Mouse (Mus musculus) monocyte, adult 5-6 weeks (primary cell): ENCODE data around the gene Scyl1. TPM values are rescaled to one million over a fixed set of nuclear protein-coding genes. Genes with fewer than 3 reads are reported as not detected.

Experiments used
- ATAC-seq: fragments of 153-309, 156-312 bp; replicated peaks from 2 replicates; pipeline ENCODE4 v1.8.0; 2017; ENCODE audit warnings: mild to moderate bottlenecking; ENCODE audit not compliant: low TSS enrichment, insufficient number of reproducible peaks, severe bottlenecking, poor library complexity, low FRiP score
- total RNA-seq: library from RNA; stranded (forward); fragments of 200-1000, 200-491, 200-594 nt; gene quantifications from 3 replicates; pipeline ENCODE4 v1.2.3, GENCODE M21; 2017

Scyl1 gene
- total RNA-seq, 1 experiment from 2014 or later: 37.3 TPM

- ATAC-seq: no peak
Observed at GRCm38 (mm10) chr19:5756991-5757636, 14.1 kb downstream of the Scyl1 start.

GRCm38 (mm10) chr19:5756321-5756985 is 14.8 kb downstream of the Scyl1 start:
- no peak for ATAC-seq

GRCm38 (mm10) chr19:5751742-5752141 is 19.5 kb downstream of the Scyl1 start:
- ATAC-seq: no peak

GRCm38 (mm10) chr19:5750951-5751350 is 20.3 kb downstream of the Scyl1 start:
- no peak for ATAC-seq

- ATAC-seq: no peak
Observed at GRCm38 (mm10) chr19:5749476-5749875, 21.7 kb downstream of the Scyl1 start.

- no peak for ATAC-seq
Observed at GRCm38 (mm10) chr19:5746907-5747363, 24.3 kb downstream of the Scyl1 start.

GRCm38 (mm10) chr19:5745756-5746710 is 25.2 kb downstream of the Scyl1 start:
- no peak for ATAC-seq

DNA sequence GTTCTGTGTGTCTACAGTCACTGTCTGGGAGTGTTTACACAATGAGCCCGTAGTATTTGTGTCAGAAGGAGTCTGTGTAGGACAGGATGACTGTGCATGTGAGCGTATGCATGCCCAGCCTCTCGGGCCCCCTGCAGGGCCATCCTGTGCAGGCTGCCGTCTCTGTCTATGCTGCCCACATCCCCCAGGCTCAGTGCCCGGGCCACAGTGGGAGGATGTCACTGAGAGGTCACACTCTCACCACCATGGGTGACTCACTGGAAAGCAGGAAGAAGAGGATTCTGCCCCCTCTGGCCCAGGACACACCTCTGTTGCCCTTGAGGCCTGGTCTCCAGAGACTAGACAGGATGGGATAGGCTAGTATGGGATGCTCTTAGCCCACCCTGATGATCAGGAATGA is 27.6 kb downstream of the Scyl1 start:
- ATAC-seq: peak; percentile 37

DNA sequence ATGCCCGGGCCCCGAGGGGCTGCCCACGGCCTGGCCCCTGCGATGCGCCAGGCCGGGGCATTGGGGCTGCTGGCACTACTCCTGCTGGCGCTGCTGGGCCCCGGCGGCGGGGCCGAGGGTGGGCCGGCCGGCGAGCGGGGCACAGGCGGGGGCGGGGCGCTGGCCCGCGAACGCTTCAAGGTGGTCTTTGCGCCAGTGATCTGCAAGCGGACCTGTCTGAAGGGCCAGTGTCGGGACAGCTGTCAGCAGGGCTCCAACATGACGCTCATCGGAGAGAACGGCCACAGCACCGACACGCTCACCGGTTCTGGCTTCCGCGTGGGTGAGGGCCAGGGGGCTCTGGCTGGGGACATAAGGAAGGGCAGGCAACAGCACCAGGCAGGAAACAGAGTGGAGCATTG is 29.0 kb downstream of the Scyl1 start:
- no peak for ATAC-seq

DNA sequence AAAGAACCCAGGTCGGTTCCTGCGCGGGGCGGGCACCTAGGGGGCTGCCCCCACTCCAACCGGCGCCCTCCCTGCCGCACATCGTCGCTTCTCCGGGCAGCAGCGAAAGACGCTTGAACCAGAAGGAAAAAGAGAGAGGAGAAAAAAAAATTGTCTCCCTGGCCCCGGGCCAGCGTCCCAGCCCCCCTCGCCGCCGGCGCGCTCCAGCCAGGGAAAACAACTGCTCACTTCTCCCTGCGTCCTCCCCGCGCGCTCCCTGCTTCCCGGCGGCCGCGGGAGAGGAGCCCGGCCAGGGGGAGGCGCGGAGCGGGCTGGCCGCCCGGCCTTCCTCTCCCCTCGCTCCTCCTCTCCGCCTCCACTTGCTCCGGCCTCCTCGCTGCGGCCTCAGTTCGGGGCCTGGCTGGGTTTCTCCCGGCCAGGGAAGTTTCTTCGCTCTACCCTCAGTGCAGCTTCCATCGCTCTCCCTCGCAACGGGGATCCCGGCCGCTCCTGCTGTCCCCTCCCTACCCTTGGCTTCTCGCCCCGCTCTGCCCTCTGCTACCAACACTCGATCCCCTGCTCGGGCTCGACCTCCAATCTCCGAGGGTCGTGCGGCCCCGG is 29.5 kb downstream of the Scyl1 start:
- ATAC-seq: no peak

- no peak for ATAC-seq
Observed at GRCm38 (mm10) chr19:5740320-5741317, 30.6 kb downstream of the Scyl1 start, which contains the start of gene Ltbp3. Gene Ltbp3, plus strand, starts transcription at chr19:5740904.

DNA sequence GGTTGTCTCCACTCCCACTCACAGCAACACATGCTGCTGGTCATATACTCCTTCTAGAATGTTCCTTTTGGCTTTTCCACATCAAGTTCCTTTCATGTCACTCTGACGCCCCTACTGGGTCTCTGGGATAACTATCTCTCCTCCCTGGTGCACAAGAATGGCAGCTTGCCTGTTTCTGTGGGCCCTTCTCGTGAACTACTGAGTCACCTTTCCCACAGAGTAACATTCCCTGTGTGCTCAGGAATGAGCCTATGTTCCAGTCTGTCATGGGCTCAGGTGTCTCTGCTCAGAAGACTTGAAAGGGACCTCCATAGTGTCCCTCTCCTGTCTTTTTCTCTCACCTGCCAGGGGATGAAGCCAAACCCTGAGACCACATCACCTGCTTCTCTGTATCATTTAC is 31.8 kb downstream of the Scyl1 start:
- ATAC-seq: no peak

GRCm38 (mm10) chr19:5734325-5734724 is 36.9 kb downstream of the Scyl1 start:
- no peak for ATAC-seq

- ATAC-seq: peak; percentile 74
Observed at GRCm38 (mm10) chr19:5731264-5731978, 39.8 kb downstream of the Scyl1 start.

- ATAC-seq: no peak
Observed at GRCm38 (mm10) chr19:5730314-5731186, 40.7 kb downstream of the Scyl1 start.

GRCm38 (mm10) chr19:5729444-5729815 is 41.8 kb downstream of the Scyl1 start, which contains the start of gene Fam89b:
Gene Fam89b, minus strand, starts transcription at chr19:5729653.
- 0 out of 2 replicates have a peak, but pooled peaks have one; percentile 15 for ATAC-seq
